Mouse (Mus musculus): ENCODE data around the gene Cgref1.

Gene Cgref1

DNA sequence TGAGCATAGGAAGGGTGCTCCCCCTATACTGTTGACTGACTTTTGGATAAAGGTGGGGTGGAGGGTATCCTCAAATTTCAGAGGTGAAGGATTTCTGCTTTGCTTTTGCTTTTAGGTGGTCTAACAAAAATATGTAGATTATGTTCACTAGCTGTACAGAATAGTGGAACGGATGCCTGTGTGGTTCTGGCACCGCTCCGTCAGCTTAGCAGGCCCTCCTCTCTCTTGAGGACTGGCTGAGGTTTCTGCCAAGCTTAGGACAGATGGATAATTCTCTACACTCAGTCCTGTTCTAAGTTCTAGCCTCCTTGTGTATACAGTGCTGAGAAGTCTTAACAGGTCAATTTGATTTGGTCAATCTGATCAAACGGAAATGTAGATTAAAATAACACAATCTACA is 5.1 kb upstream of the Cgref1 start:
- DNase-seq (ENCODE audit: low read depth): no peak

GRCm38 (mm10) chr5:30949654-30950326 is 4.4 kb upstream of the Cgref1 start:
- DNase-seq (ENCODE audit: low read depth): peak; percentile 78

DNA sequence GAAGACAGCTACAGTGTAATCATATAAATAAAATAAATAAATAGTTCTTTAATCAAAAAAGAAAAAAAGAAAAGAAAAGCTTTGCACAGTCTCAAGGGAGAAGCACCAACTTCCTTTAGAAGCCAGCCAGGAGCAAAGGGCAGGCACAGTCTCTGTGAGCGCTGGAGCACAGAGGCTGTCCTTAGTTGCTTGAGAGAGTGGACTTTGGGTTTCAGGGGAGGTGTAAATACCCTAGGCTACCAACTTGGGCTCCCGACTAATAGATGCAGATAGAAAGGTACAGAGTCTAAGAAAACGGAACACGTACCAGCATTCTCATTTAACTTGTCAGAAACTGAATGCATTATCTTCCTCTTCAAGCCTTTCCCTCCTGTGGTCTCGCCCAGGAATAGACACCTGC is 3.2 kb upstream of the Cgref1 start:
- no peak for DNase-seq (ENCODE audit: low read depth)

GRCm38 (mm10) chr5:30944344-30944743 is 1.0 kb downstream of the Cgref1 start:
- DNase-seq (ENCODE audit: low read depth): no peak

- DNase-seq (ENCODE audit: low read depth): peak; percentile 20
Observed at GRCm38 (mm10) chr5:30943004-30943403, 2.4 kb downstream of the Cgref1 start.

DNA sequence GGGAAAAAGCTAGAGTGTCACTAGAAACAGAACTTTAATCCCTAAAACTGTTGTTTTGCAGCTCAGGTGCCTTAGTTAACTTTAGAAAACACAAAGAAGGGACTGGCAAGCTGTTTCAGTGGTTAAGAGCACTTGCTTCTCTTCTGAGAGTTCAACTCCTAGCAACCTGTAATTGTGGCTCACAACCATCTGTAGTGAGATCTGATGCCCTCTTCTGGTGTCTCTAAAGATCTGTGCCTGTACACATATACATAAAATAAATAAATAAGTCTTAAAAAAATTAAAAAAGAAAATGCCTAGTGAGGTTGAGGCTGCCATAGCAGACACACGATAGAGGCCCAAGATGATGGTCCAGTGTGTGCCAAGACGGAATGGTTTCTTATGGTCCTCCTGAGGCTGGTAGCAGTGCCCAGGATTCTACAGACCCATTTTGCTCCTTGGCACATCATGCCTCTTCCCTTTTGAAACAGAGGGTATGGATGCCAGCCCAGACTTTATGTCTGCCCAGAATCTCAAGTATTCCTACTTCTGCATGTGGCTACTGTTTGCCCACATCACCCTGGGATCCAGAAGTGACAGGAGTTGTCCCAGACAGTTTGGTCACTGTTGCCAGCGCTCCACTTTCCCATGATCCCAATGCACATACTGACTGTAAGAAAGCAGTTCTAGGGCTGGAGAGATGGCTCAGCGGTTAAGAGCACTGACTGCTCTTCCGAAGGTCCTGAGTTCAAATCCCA is 10.5 kb downstream of the Cgref1 start:
- DNase-seq (ENCODE audit: low read depth): no peak

DNA sequence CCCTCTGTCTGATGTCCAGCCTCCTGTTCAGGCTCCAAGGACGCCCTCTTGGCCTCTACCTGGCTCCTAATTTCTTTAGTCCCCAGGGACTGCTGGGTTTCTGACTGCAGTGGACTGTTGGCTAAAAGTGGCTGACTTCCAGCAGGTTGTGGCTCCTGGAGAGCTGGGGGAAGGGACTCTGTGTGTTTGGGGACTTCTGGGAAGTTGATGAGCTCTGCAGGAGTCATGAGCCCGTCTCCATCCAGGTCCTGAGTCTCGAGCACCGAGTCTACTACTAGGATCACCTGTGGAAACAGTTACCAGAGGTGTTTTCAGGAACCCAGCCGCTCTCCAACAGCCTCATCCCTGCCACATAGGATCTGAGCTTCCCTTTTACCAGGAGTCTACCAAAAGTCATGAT is 11.7 kb downstream of the Cgref1 start:
- no peak for DNase-seq (ENCODE audit: low read depth)

DNA sequence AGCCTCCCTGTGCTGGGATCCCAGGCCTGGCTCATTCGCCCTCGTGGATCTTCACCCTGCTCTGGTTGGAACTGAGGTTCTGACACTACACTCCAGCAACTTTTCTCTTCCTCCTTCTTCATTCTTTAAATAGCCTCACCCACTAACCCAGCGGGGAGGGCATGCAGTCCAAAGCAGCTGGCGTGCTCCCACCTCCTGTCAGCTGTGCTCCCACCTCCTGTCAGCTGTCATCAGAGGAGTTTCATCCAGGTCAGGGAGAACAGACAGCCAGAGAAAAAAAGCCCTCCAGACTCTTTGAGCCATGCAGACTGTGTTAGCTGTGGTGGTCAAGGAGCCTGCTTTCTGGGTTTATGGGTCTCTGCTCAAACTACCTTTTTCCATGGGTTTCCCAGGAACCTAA is 14.0 kb downstream of the Cgref1 start:
- no peak for DNase-seq (ENCODE audit: low read depth)

GRCm38 (mm10) chr5:30930846-30931245 is 14.5 kb downstream of the Cgref1 start:
- DNase-seq (ENCODE audit: low read depth): no peak

GRCm38 (mm10) chr5:30930121-30930520 is 15.3 kb downstream of the Cgref1 start:
- DNase-seq (ENCODE audit: low read depth): no peak

DNA sequence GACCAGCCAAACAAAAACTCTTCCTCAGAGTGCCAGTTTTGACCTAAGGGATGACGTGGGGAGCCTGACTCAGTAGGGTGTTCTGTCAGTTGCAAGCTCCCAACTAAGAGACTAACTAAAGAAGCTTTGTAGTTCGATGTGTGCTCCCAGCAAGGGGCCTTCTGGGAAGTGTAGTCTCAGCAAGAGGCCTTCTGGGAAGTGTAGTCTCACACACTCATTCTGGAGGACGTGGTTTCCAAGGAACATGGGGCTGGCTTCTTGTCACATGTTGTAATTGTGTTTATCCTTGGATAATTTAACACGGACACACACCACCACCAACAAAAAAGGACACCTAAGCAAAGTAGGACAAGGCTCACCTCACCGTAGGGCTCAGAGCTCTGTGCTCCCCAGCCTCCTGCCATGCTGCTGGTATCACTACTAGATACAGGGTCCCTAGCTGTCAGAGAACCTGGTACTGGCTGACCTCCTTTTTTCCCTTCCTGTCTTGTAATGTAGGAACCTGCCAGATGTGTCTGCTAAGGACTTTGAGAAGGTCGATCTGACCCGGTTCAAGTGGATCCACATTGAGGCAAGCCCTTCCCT is 17.4 kb downstream of the Cgref1 start:
- DNase-seq (ENCODE audit: low read depth): no peak

DNA sequence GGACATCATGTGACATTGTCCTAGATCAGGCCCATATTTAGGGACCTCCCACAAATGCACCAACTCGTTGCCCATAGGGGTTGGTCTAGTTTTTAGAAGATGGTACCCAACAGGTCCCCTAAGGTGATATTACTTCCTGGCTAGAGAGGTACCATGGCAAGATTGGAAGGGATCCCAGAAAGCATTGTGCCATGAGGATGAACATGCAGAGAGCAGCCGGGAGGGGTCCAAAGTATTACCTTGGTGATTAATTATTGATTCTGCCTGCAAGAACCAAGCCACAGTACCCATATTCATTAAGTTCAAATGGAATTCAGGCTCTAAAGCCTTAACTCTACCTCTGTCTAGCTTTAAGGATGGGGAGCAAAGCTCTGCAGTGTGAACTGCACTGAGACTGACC is 19.3 kb downstream of the Cgref1 start:
- DNase-seq (ENCODE audit: low read depth): no peak

- DNase-seq (ENCODE audit: low read depth): no peak
Observed at GRCm38 (mm10) chr5:30925217-30925616, 20.2 kb downstream of the Cgref1 start.

- no peak for DNase-seq (ENCODE audit: low read depth)
Observed at GRCm38 (mm10) chr5:30924614-30925013, 20.8 kb downstream of the Cgref1 start.

DNA sequence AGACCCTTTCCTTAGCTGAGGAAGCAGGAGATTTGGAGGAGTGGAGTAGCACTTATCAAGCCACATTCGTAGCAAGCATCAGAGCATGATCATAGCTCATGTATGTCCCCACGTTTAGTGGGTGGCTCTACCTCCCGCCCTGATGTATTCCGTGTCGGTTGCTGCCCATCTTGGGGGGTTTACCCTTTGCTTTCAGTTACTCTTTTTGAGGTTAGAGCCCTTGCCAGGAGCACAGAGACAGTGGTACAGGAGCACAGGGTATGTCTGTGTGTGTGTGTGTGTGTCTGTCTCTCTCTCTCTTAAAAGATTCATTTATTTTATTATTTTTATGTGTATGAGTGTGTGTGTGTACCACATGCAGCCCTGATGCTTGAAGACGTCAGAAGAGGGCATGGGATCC is 22.3 kb downstream of the Cgref1 start:
- DNase-seq (ENCODE audit: low read depth): no peak

- DNase-seq (ENCODE audit: low read depth): no peak
Observed at GRCm38 (mm10) chr5:30922581-30923041, 22.8 kb downstream of the Cgref1 start.

- peak; percentile 87 for DNase-seq (ENCODE audit: low read depth)
Observed at GRCm38 (mm10) chr5:30921256-30922033, 23.9 kb downstream of the Cgref1 start, which contains the start of gene Khk. Gene Khk, plus strand, starts transcription at chr5:30921431.

DNA sequence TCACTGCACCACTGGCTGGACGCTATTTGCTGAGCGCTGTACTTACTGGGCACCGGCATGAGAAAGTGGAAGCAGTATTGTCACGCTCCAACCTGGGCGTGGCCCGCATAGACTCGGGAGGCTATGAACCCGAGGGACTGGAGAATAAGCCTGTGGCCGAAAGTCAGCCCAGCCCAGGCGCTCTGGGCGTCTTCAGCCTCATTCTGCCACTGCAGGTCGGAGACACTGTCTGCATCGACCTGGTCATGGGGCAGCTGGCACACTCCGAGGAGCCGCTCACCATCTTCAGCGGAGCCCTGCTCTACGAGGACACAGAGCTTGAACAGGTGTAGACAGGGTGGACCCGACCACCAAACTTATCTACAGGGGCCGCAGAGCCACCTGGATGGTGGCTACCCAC is 24.8 kb downstream of the Cgref1 start:
- no peak for DNase-seq (ENCODE audit: low read depth)

GRCm38 (mm10) chr5:30919831-30920614 is 25.4 kb downstream of the Cgref1 start:
- no peak for DNase-seq (ENCODE audit: low read depth)

- no peak for DNase-seq (ENCODE audit: low read depth)
Observed at GRCm38 (mm10) chr5:30918691-30919090, 26.7 kb downstream of the Cgref1 start.

- no peak for DNase-seq (ENCODE audit: low read depth)
Observed at GRCm38 (mm10) chr5:30917891-30918670, 27.3 kb downstream of the Cgref1 start.

Data from c-Kit-positive CD71-positive TER-119-negative erythroid progenitor cells, embryonic 14.5 days (primary cell).